Mouse (Mus musculus): Measurements from ENCODE around the gene Krtap3-3. TPM values are rescaled to one million over a fixed set of nuclear protein-coding genes. Genes with fewer than 3 reads are reported as not detected.

Gene Krtap3-3
- total RNA-seq (2023) = not detected

GRCm38 (mm10) chr11:99550765-99551164 lies at the start of gene Krtap3-3:
TSS of gene Krtap3-3 (minus strand) at chr11:99550865.

GRCm38 (mm10) chr11:99597742-99598141 lies 47.1 kb upstream of the Krtap3-3 start, which contains the start of gene Krtap9-3:
TSS of gene Krtap9-3 (minus strand) at chr11:99598105.

GRCm38 (mm10) chr11:99590981-99591380 lies 40.3 kb upstream of the Krtap3-3 start, which contains the start of gene Krtap1-3:
TSS of gene Krtap1-3 (minus strand) at chr11:99591339.

GRCm38 (mm10) chr11:99583245-99583704 lies 32.6 kb upstream of the Krtap3-3 start, which contains the start of gene Krtap1-4:
TSS of gene Krtap1-4 (minus strand) at chr11:99583654.

GRCm38 (mm10) chr11:99580636-99581035 lies 30.0 kb upstream of the Krtap3-3 start, which contains the start of gene Krtap1-5:
TSS of gene Krtap1-5 (minus strand) at chr11:99581016.

GRCm38 (mm10) chr11:99566530-99566929 lies 15.9 kb upstream of the Krtap3-3 start, which contains the start of gene Krtap3-1:
TSS of gene Krtap3-1 (minus strand) at chr11:99566630.

GRCm38 (mm10) chr11:99559366-99559765 lies 8.7 kb upstream of the Krtap3-3 start, which contains the start of gene Gm11939:
TSS of gene Gm11939 (minus strand) at chr11:99559466.

GRCm38 (mm10) chr11:99556753-99557152 lies 6.1 kb upstream of the Krtap3-3 start, which contains the start of gene Krtap3-2:
TSS of gene Krtap3-2 (minus strand) at chr11:99556853.

GRCm38 (mm10) chr11:99521288-99521860 lies 29.3 kb downstream of the Krtap3-3 start, which contains the start of gene Krt39:
TSS of gene Krt39 (minus strand) at chr11:99521338.

Other genes with a start within 250 kb of the Krtap3-3 start
- not detected for gene Krt25, start 227.9 kb downstream of the Krtap3-3 start, total RNA-seq (2023)
- not detected for gene Krt26, start 212.9 kb downstream of the Krtap3-3 start, total RNA-seq (2023)
- gene Krt27, start 199.8 kb downstream of the Krtap3-3 start, total RNA-seq (2023) = not detected
- gene Krt28, start 176.0 kb downstream of the Krtap3-3 start, total RNA-seq (2023) = not detected
- gene Krt10, start 161.5 kb downstream of the Krtap3-3 start, total RNA-seq (2023) = 1 to 10 TPM in 1 of 2 experiments, not detected in 1; 2.0 TPM
- not detected for gene Krt12, start 128.6 kb downstream of the Krtap3-3 start, total RNA-seq (2023)
- not detected for gene Krt20, start 112.7 kb downstream of the Krtap3-3 start, total RNA-seq (2023)
- not detected for gene Krt23, start 57.7 kb downstream of the Krtap3-3 start, total RNA-seq (2023)
- gene Krt39, start 29.5 kb downstream of the Krtap3-3 start, total RNA-seq (2023) = not detected
- gene Krt40, start 7.7 kb downstream of the Krtap3-3 start, total RNA-seq (2023) = not detected
- not detected for gene Krtap3-2, start 6.0 kb upstream of the Krtap3-3 start, total RNA-seq (2023)
- not detected for gene Gm11939, start 8.6 kb upstream of the Krtap3-3 start, total RNA-seq (2023)
- gene Krtap3-1, start 15.8 kb upstream of the Krtap3-3 start, total RNA-seq (2023) = not detected
- not detected for gene Krtap1-5, start 30.2 kb upstream of the Krtap3-3 start, total RNA-seq (2023)
- gene Krtap1-4, start 32.8 kb upstream of the Krtap3-3 start, total RNA-seq (2023) = not detected
- gene Krtap1-3, start 40.5 kb upstream of the Krtap3-3 start, total RNA-seq (2023) = not detected
- not detected for gene Krtap9-3, start 47.2 kb upstream of the Krtap3-3 start, total RNA-seq (2023)
- not detected for gene Gm11938, start 52.4 kb upstream of the Krtap3-3 start, total RNA-seq (2023)
- not detected for gene Gm11937, start 59.3 kb upstream of the Krtap3-3 start, total RNA-seq (2023)
- gene Krtap2-4, start 64.0 kb upstream of the Krtap3-3 start, total RNA-seq (2023) = not detected
- not detected for gene Gm11562, start 69.6 kb upstream of the Krtap3-3 start, total RNA-seq (2023)
- not detected for gene Krtap4-1, start 77.4 kb upstream of the Krtap3-3 start, total RNA-seq (2023)
- not detected for gene Krtap4-2, start 84.2 kb upstream of the Krtap3-3 start, total RNA-seq (2023)
- not detected for gene Krtap4-7, start 93.2 kb upstream of the Krtap3-3 start, total RNA-seq (2023)
- gene Gm11555, start 99.4 kb upstream of the Krtap3-3 start, total RNA-seq (2023) = not detected
- gene Gm11563, start 108.1 kb upstream of the Krtap3-3 start, total RNA-seq (2023) = not detected
- not detected for gene Krtap4-6, start 115.1 kb upstream of the Krtap3-3 start, total RNA-seq (2023)
- gene Gm14190, start 139.9 kb upstream of the Krtap3-3 start, total RNA-seq (2023) = not detected
- not detected for gene Gm14180, start 183.4 kb upstream of the Krtap3-3 start, total RNA-seq (2023)
- not detected for gene Gm11595, start 222.0 kb upstream of the Krtap3-3 start, total RNA-seq (2023)
- not detected for gene Krtap4-8, start 229.8 kb upstream of the Krtap3-3 start, total RNA-seq (2023)
- not detected for gene Krtap4-9, start 234.3 kb upstream of the Krtap3-3 start, total RNA-seq (2023)
- not detected for gene Gm11596, start 242.6 kb upstream of the Krtap3-3 start, total RNA-seq (2023)
- not detected for gene Gm11569, start 248.1 kb upstream of the Krtap3-3 start, total RNA-seq (2023)